Mouse (Mus musculus): ENCODE data around the gene Prkar2a. TPM values are rescaled to one million over a fixed set of nuclear protein-coding genes. Genes with fewer than 3 reads are reported as not detected.

Gene Prkar2a
- 10 to 100 TPM; 12.4 to 14.4 TPM for total RNA-seq (2023)

GRCm38 (mm10) chr9:108689106-108689505 is at the start of gene Prkar2a:
Gene Prkar2a (plus strand): TSS chr9:108689314.

GRCm38 (mm10) chr9:108648611-108649560 is 40.2 kb upstream of the Prkar2a start, which contains the start of gene Arih2:
Gene Arih2 (minus strand): TSS chr9:108649386.

DNA sequence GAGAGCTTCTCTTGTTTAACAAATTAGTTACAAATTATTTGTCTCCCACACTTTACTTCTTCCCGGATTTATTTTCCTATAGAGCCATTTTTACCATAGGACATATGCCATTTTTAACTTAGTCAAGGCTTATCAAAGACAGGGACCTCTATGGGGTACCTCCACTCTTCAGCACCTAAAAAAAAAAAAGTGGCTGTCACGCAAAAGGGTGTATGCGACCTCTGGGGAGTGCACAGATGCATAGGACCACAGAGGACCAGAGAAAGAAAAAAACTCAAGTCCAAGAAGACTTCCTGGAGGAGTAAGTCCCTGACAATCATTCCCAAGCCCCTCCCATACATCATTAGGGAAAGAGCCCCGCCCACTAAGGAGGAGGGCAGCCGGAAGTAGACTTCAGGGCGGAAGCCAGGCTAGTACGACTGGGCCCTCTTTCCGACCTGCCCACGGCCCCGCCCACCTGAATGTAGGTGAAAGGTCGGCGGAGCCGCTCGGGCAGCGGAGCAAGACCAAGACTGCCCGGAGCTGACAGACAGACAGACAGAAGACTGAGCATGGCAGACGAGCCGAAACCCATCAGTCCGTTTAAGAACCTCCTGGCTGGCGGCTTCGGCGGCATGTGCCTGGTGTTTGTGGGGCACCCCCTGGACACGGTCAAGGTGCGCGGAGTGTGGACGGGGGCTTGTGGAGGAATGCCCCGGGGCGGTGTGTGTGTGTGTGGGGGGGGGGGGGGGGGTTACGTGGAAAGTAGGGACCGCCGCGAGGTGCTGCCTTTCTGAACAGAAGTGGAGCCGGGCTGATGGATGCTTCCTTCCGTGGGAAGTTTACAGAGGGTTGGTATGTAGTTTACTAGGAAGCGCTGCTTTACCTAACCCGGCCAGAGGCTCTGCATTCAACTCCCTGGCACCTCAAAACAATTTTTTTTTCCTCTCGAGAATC is 27.2 kb upstream of the Prkar2a start, which contains the start of gene Slc25a20:
TSS of gene Slc25a20 (plus strand) at position 412 of the 936 bp plus-strand sequence.

DNA sequence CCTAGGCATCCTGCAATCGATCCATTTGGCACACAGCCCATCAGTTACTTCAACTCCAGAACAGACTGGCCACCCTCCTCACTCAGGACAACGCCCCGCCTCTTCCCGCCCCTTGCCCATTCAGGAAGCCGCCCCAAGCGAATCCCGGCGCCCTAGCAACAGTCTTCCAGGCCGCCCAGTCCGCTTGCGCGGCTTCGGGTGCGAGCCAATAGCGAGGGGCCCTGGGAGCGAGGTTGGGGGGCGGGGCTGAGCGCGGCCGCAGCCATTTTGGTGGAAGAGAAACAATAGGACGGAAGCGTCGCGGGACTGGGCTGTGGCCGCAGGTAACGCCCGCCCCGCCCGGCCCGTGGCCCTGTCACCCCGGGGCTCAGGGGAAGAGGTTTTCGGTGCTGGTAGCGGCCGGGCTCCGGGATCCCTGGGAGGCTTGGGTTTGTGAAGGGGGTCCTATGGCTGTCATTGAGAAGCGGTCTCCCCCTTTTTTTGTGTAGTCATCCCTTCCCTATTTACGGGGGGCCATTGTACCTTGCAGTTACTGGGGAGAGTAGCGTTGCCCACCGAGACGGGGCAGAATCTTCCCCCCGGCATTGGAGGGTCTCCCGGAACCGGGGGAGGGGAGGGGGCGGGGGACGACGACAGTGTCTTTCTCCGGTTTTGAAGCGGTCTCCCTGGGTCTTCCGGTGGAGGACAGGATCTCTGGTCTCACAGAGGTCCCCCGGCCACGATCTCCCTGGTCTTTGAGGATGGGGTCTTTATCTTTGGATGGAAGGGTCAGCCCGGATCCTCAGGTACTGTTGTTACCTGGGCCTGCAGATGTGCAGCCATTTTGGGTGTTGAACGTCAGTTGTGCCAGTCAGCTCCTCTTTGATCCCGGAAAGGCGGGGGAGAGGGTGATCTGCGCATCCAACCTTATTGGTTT is 94.7 kb downstream of the Prkar2a start, which contains the start of gene Ip6k2:
TSS of gene Ip6k2 (plus strand) at position 249 of the 916 bp plus-strand sequence.

Other genes starting within 250 kb of the Prkar2a start
- 10 to 100 TPM; 37.6 to 40.0 TPM for gene Ccdc71, start 228.8 kb upstream of the Prkar2a start, total RNA-seq (2023)
- gene Klhdc8b, start 227.7 kb upstream of the Prkar2a start, total RNA-seq (2023), result 1 to 10 TPM; 4.3 to 5.6 TPM
- under 1 TPM in 1 of 2 experiments, not detected in 1; 0.30 TPM for gene Lamb2, start 209.6 kb upstream of the Prkar2a start, total RNA-seq (2023)
- gene Usp19, start 198.7 kb upstream of the Prkar2a start, total RNA-seq (2023), result 100 to 1,000 TPM; 288 to 319 TPM
- gene Qars, start 181.6 kb upstream of the Prkar2a start, total RNA-seq (2023), result 100 to 1,000 TPM; 207 to 272 TPM
- 100 to 1,000 TPM; 216 to 233 TPM for gene Qrich1, start 172.5 kb upstream of the Prkar2a start, total RNA-seq (2023)
- 100 to 1,000 TPM; 181 to 194 TPM for gene Impdh2, start 129.0 kb upstream of the Prkar2a start, total RNA-seq (2023)
- 10 to 100 TPM; 25.9 to 27.1 TPM for gene Ndufaf3, start 121.9 kb upstream of the Prkar2a start, total RNA-seq (2023)
- gene Dalrd3, start 119.4 kb upstream of the Prkar2a start, total RNA-seq (2023), result 10 to 100 TPM; 54.9 to 68.4 TPM
- gene Wdr6, start 110.6 kb upstream of the Prkar2a start, total RNA-seq (2023), result 10 to 100 TPM; 30.1 to 33.2 TPM
- 10 to 100 TPM; 10.0 to 10.5 TPM for gene P4htm, start 91.6 kb upstream of the Prkar2a start, total RNA-seq (2023)
- gene Arih2, start 39.9 kb upstream of the Prkar2a start, total RNA-seq (2023), result 100 to 1,000 TPM; 128 TPM
- 10 to 100 TPM; 19.4 to 24.9 TPM for gene Slc25a20, start 27.2 kb upstream of the Prkar2a start, total RNA-seq (2023)
- gene Ip6k2, start 94.5 kb downstream of the Prkar2a start, total RNA-seq (2023), result 10 to 100 TPM; 72.5 to 85.3 TPM
- 10 to 100 TPM; 12.6 to 12.7 TPM for gene Nckipsd, start 119.1 kb downstream of the Prkar2a start, total RNA-seq (2023)
- under 1 TPM in 1 of 2 experiments, not detected in 1; 0.06 TPM for gene Celsr3, start 137.0 kb downstream of the Prkar2a start, total RNA-seq (2023)
- gene Slc26a6, start 164.0 kb downstream of the Prkar2a start, total RNA-seq (2023), result 10 to 100 TPM; 20.2 to 20.6 TPM
- 1 to 10 TPM; 1.7 to 2.2 TPM for gene Tmem89, start 225.3 kb downstream of the Prkar2a start, total RNA-seq (2023)
- gene Uqcrc1, start 247.3 kb downstream of the Prkar2a start, total RNA-seq (2023), result 100 to 1,000 TPM; 179 to 187 TPM